Mouse (Mus musculus): ENCODE results near the gene Acot1. TPM values are rescaled to one million over a fixed set of nuclear protein-coding genes. Genes with fewer than 3 reads are reported as not detected.
"Not testable (repeated sequence)": the region's sequence is repeated elsewhere in the genome, so short reads cannot be mapped to it uniquely, and the experiment has no call there.

The Acot1 gene
- polyA plus RNA-seq, 1 experiment from 2014 or later, result 99.5 TPM

- ATAC-seq (replicated peaks; ENCODE audit: low FRiP score, low TSS enrichment, low read depth), result no peak
- DNase-seq (ENCODE audit: low spot score), result no peak
- H3K36me3 ChIP-seq (ENCODE audit: control insufficient read depth, insufficient read depth, low read length), result no peaks in the 10 kb centered on the region
- H3K9ac ChIP-seq (ENCODE audit: low read length), result no peak overlapping the region
- H3K4me2 ChIP-seq (ENCODE audit: low read length), result no peak overlapping the region
- WGBS, result 59% methylated on average over 2 of the region's 2 CpGs
- no peaks in the 10 kb centered on the region for H3K27me3 ChIP-seq (replicated peaks; ENCODE audit: control insufficient read depth, insufficient read depth, low read length)
- H3K4me3 ChIP-seq (ENCODE audit: low read depth, low read length), result no peak overlapping the region
- no peak overlapping the region for H3K27ac ChIP-seq (ENCODE audit: low read depth)
- peaks cover 12% of the 10 kb centered on the region; the same call in 1 of the 2 replicates for H3K9me3 ChIP-seq (ENCODE audit: control insufficient read depth, low read length)
- H3K4me1 ChIP-seq (replicated peaks; ENCODE audit: control insufficient read depth, insufficient read depth, low read length), result no peaks in the 10 kb centered on the region
These were observed 34.8 kb downstream of the Acot1 start for GRCm38 (mm10) chr12:84044045-84044444.

DNA sequence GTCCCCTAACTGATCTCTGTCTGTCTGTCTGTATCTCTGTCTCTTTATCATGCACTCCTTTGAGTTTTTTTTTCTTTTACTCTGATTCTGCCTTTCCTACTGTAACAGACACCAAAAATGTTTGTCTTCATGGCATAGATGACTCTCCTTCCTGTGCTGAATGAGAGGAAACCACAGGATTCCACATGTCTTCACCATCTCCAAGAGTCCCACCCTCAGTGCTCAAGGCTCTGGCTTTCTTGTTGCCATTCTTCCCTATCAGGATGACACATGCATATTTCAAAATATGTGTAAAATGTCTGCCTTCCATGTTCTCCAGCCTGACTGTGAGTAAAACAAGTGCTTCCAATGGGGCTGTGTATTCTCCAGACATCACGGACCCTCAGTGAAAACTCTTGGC, 37.6 kb downstream of the Acot1 start:
- DNase-seq (ENCODE audit: low spot score) (no peak), ATAC-seq (replicated peaks; ENCODE audit: low FRiP score, low TSS enrichment, low read depth) (no peak)
- no peaks in the 10 kb centered on the region for H3K36me3 ChIP-seq (ENCODE audit: control insufficient read depth, insufficient read depth, low read length)
- no peak overlapping the region for H3K4me2 ChIP-seq (ENCODE audit: low read length)
- H3K9me3 ChIP-seq (ENCODE audit: control insufficient read depth, low read length), result peaks cover 9% of the 10 kb centered on the region; the same call in 1 of the 2 replicates
- no peak overlapping the region for H3K9ac ChIP-seq (ENCODE audit: low read length)
- 82% methylated on average over 1 of the region's 1 CpGs for WGBS
- H3K4me3 ChIP-seq (ENCODE audit: low read depth, low read length), result no peak overlapping the region
- no peaks in the 10 kb centered on the region for H3K27me3 ChIP-seq (replicated peaks; ENCODE audit: control insufficient read depth, insufficient read depth, low read length)
- no peak overlapping the region for H3K27ac ChIP-seq (ENCODE audit: low read depth)
- no peaks in the 10 kb centered on the region for H3K4me1 ChIP-seq (replicated peaks; ENCODE audit: control insufficient read depth, insufficient read depth, low read length)

DNA sequence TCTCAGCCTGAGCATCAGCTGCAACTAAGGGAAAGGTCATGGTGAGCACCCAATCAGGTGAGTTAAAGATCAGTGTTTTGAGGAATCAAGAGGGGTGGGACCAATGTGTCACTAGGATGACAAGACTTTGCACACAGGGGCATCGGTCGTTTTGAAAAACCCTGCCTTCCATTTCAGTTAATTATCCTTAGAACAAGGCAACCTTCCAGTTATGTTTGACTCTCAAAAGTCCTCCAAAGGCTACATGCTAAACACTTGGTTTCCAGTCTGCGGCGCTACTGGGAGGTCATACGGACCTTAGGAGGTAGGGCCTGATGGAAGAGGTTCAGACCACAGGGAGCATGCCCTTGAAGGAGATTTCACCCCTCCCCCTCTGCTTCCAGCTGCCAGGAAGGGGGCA, 41.5 kb downstream of the Acot1 start:
- peaks cover 19% of the 10 kb centered on the region for H3K27me3 ChIP-seq (replicated peaks; ENCODE audit: control insufficient read depth, insufficient read depth, low read length)
- not testable (repeated sequence) for H3K4me3 ChIP-seq (ENCODE audit: low read depth, low read length); H3K36me3 ChIP-seq (ENCODE audit: control insufficient read depth, insufficient read depth, low read length); H3K27ac ChIP-seq (ENCODE audit: low read depth); H3K9ac ChIP-seq (ENCODE audit: low read length); H3K9me3 ChIP-seq (ENCODE audit: control insufficient read depth, low read length); H3K4me1 ChIP-seq (replicated peaks; ENCODE audit: control insufficient read depth, insufficient read depth, low read length); ATAC-seq (replicated peaks; ENCODE audit: low FRiP score, low TSS enrichment, low read depth); H3K4me2 ChIP-seq (ENCODE audit: low read length); DNase-seq (ENCODE audit: low spot score)
- WGBS, result 89% methylated on average over 5 of the region's 5 CpGs

DNA sequence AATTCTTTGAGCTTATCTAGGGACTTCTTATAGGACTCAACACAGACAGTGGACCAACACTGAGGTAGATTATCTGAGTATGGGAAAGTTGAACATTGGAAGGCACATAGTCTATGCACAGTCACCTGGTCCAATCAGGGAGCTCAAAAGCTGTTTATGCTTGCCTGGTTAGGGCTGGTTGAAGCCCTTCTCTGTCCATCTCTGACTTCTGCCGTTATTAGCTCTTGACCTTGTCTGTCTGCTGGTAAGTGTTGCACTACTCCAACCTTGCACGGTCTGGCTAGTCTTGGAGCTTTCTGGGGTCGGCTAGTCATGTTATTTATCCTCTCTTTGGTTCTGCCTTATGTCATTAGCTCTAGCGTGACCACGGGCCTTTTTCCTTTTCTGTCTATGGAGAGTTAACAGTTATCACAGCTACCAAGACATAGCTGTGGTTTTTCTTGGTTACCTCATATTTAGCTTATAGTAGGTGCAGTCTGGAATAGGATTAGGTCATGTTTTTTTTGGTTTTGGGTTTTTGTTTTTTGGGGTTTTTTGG, 42.7 kb downstream of the Acot1 start, which contains the start of gene Acot3:
TSS of gene Acot3 (plus strand) at position 208 of the 538 bp plus-strand sequence.
- H3K36me3 ChIP-seq (ENCODE audit: control insufficient read depth, insufficient read depth, low read length), result no peaks in the 10 kb centered on the region
- no peak within 1 kb of the TSS for H3K27ac ChIP-seq (ENCODE audit: low read depth)
- 0 out of 2 replicates have a peak, but pooled peaks cover 2% of the 10 kb centered on the region for H3K4me1 ChIP-seq (replicated peaks; ENCODE audit: control insufficient read depth, insufficient read depth, low read length)
- DNase-seq (ENCODE audit: low spot score), result no peak
- no peak within 1 kb of the TSS for H3K4me3 ChIP-seq (ENCODE audit: low read depth, low read length)
- peaks cover 19% of the 10 kb centered on the region for H3K27me3 ChIP-seq (replicated peaks; ENCODE audit: control insufficient read depth, insufficient read depth, low read length)
- peaks cover 9% of the 10 kb centered on the region; the same call in 1 of the 2 replicates for H3K9me3 ChIP-seq (ENCODE audit: control insufficient read depth, low read length)
- WGBS, result 63% methylated on average over 5 of the region's 5 CpGs
- no peak for ATAC-seq (replicated peaks; ENCODE audit: low FRiP score, low TSS enrichment, low read depth)
- no peak within 1 kb of the TSS for H3K4me2 ChIP-seq (ENCODE audit: low read length)
- no peak within 1 kb of the TSS for H3K9ac ChIP-seq (ENCODE audit: low read length)

- no peak overlapping the region for H3K27ac ChIP-seq (ENCODE audit: low read depth)
- H3K4me1 ChIP-seq (replicated peaks; ENCODE audit: control insufficient read depth, insufficient read depth, low read length), result 0 out of 2 replicates have a peak, but pooled peaks cover 2% of the 10 kb centered on the region
- H3K9ac ChIP-seq (ENCODE audit: low read length), result no peak overlapping the region
- no peak overlapping the region for H3K4me2 ChIP-seq (ENCODE audit: low read length)
- H3K4me3 ChIP-seq (ENCODE audit: low read depth, low read length), result no peak overlapping the region
- H3K27me3 ChIP-seq (replicated peaks; ENCODE audit: control insufficient read depth, insufficient read depth, low read length), result peaks cover 19% of the 10 kb centered on the region
- peaks cover 9% of the 10 kb centered on the region; the same call in 1 of the 2 replicates for H3K9me3 ChIP-seq (ENCODE audit: control insufficient read depth, low read length)
- ATAC-seq (replicated peaks; ENCODE audit: low FRiP score, low TSS enrichment, low read depth) (no peak), DNase-seq (ENCODE audit: low spot score) (no peak)
- 87% methylated on average over 7 of the region's 7 CpGs for WGBS
- no peaks in the 10 kb centered on the region for H3K36me3 ChIP-seq (ENCODE audit: control insufficient read depth, insufficient read depth, low read length)
These were observed 43.3 kb downstream of the Acot1 start for GRCm38 (mm10) chr12:84052609-84053008.

- Histone ChIP-seq H3K27me3 (replicated peaks; ENCODE audit: control insufficient read depth, insufficient read depth, low read length) (peaks cover 19% of the 10 kb centered on the region), H3K4me3 (ENCODE audit: low read depth, low read length) (peak overlapping the region; percentile 36), H3K9ac (ENCODE audit: low read length) (peak overlapping the region; percentile 34), H3K4me2 (ENCODE audit: low read length) (peak overlapping the region; percentile 72), H3K4me1 (replicated peaks; ENCODE audit: control insufficient read depth, insufficient read depth, low read length) (0 out of 2 replicates have a peak, but pooled peaks cover 2% of the 10 kb centered on the region), H3K9me3 (ENCODE audit: control insufficient read depth, low read length) (peaks cover 7% of the 10 kb centered on the region; the same call in 1 of the 2 replicates), H3K36me3 (ENCODE audit: control insufficient read depth, insufficient read depth, low read length) (no peaks in the 10 kb centered on the region), H3K27ac (ENCODE audit: low read depth) (no peak overlapping the region)
- DNase-seq (ENCODE audit: low spot score) (peak; percentile 56), ATAC-seq (replicated peaks; ENCODE audit: low FRiP score, low TSS enrichment, low read depth) (no peak)
- 13% methylated on average over 16 of the region's 16 CpGs for WGBS
These were observed 43.9 kb downstream of the Acot1 start for GRCm38 (mm10) chr12:84053173-84053572.

GRCm38 (mm10) chr12:84053679-84054391, 44.5 kb downstream of the Acot1 start:
- Histone ChIP-seq H3K4me2 (ENCODE audit: low read length) (peak overlapping the region; percentile 72), H3K27ac (ENCODE audit: low read depth) (no peak overlapping the region), H3K9me3 (ENCODE audit: control insufficient read depth, low read length) (peaks cover under 1% of the 10 kb centered on the region; the same call in 1 of the 2 replicates), H3K36me3 (ENCODE audit: control insufficient read depth, insufficient read depth, low read length) (no peaks in the 10 kb centered on the region), H3K9ac (ENCODE audit: low read length) (peak overlapping the region; percentile 34), H3K27me3 (replicated peaks; ENCODE audit: control insufficient read depth, insufficient read depth, low read length) (peaks cover 19% of the 10 kb centered on the region), H3K4me3 (ENCODE audit: low read depth, low read length) (peak overlapping the region; percentile 36), H3K4me1 (replicated peaks; ENCODE audit: control insufficient read depth, insufficient read depth, low read length) (0 out of 2 replicates have a peak, but pooled peaks cover 2% of the 10 kb centered on the region)
- WGBS, result 2% methylated on average over 38 of the region's 46 CpGs
- peak; percentile 68 for DNase-seq (ENCODE audit: low spot score)
- 0 out of 2 replicates have a peak, but pooled peaks have one; percentile 23 for ATAC-seq (replicated peaks; ENCODE audit: low FRiP score, low TSS enrichment, low read depth)

GRCm38 (mm10) chr12:84060946-84061345, 51.7 kb downstream of the Acot1 start:
- Histone ChIP-seq H3K36me3 (ENCODE audit: control insufficient read depth, insufficient read depth, low read length) (no peaks in the 10 kb centered on the region), H3K4me2 (ENCODE audit: low read length) (no peak overlapping the region), H3K27ac (ENCODE audit: low read depth) (no peak overlapping the region), H3K9me3 (ENCODE audit: control insufficient read depth, low read length) (no peaks in the 10 kb centered on the region), H3K27me3 (replicated peaks; ENCODE audit: control insufficient read depth, insufficient read depth, low read length) (no peaks in the 10 kb centered on the region), H3K4me3 (ENCODE audit: low read depth, low read length) (no peak overlapping the region), H3K4me1 (replicated peaks; ENCODE audit: control insufficient read depth, insufficient read depth, low read length) (no peaks in the 10 kb centered on the region), H3K9ac (ENCODE audit: low read length) (no peak overlapping the region)
- WGBS, result 29% methylated on average over 2 of the region's 2 CpGs
- DNase-seq (ENCODE audit: low spot score) (peak; percentile 29), ATAC-seq (replicated peaks; ENCODE audit: low FRiP score, low TSS enrichment, low read depth) (no peak)

Measured in intestine, embryonic 14.5 days (tissue).